Mouse (Mus musculus): ENCODE data around the gene Fcmr. TPM values are rescaled to one million over a fixed set of nuclear protein-coding genes. Genes with fewer than 3 reads are reported as not detected.

Fcmr gene
- polyA plus RNA-seq, 1 experiment from 2014 or later: 1.00 TPM

DNA sequence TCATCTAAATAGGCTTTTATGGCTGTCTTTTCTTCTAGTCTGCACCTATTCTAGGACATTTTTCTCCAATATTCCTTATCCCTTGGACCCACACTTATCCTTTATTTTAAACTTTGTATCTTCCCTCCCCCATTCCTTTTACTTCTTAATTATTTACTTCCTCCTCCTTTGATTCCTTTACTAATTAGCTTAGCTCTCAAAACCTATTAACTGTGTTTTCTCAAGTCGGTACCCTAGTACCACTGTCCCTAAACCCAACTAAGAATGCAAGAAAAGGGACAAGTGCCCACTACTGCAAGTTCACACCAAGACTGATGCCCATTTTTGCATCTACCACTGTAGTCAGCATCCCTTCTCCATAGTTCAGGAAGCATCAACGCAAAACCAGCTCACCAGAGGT lies 9.7 kb upstream of the Fcmr start:
- no peak overlapping the region for H3K27ac ChIP-seq (ENCODE audit: low read depth)
- no peaks in the 10 kb centered on the region for H3K4me1 ChIP-seq (ENCODE audit: insufficient read depth)
- H3K4me2 ChIP-seq (ENCODE audit: low read depth, low read length): no peak overlapping the region
- no peaks in the 10 kb centered on the region for H3K36me3 ChIP-seq (replicated peaks; ENCODE audit: insufficient read depth, low read length)
- H3K9ac ChIP-seq (replicated peaks): no peak overlapping the region
- no peak overlapping the region for H3K4me3 ChIP-seq (ENCODE audit: low read depth, low read length)
- no peak for ATAC-seq
- TF ChIP-seq EP300 (IDR thresholded peaks at IDR 0.05; ENCODE audit: low read depth) (no peak), CTCF (IDR thresholded peaks at IDR 0.05; ENCODE audit: low read depth) (no peak)
- H3K27me3 ChIP-seq (ENCODE audit: insufficient read depth, low read length): no peaks in the 10 kb centered on the region
- H3K9me3 ChIP-seq (ENCODE audit: low read length): no peaks in the 10 kb centered on the region
- 77% methylated on average over 2 of the region's 2 CpGs for WGBS (ENCODE audit: insufficient replicate concordance)
- no peak for DNase-seq

DNA sequence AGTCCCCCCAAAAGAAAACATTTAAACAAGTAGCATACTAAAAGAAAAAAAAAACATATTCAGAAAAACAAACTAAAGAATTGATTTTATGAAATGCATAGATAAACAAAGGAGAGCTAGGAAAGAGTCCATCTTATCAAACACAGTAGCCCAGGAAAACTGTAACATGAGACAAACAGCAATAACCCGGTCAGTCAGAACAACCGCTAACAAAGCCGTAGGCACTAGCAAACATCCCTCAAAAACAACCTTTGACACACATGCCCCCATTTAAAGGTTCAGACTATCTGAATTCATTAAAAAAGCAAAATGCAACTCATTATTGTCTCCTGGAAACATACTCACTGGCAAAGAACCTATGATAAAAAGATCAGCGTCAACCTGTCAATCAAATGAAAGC lies 8.0 kb upstream of the Fcmr start:
- 55% methylated on average over 4 of the region's 4 CpGs for WGBS (ENCODE audit: insufficient replicate concordance)
- ATAC-seq: peak; percentile 84
- Histone ChIP-seq H3K27me3 (ENCODE audit: insufficient read depth, low read length) (no peaks in the 10 kb centered on the region), H3K4me2 (ENCODE audit: low read depth, low read length) (no peak overlapping the region), H3K27ac (ENCODE audit: low read depth) (peak overlapping the region; percentile 78), H3K4me3 (ENCODE audit: low read depth, low read length) (no peak overlapping the region), H3K9ac (replicated peaks) (no peak overlapping the region), H3K4me1 (ENCODE audit: insufficient read depth) (no peaks in the 10 kb centered on the region), H3K36me3 (replicated peaks; ENCODE audit: insufficient read depth, low read length) (no peaks in the 10 kb centered on the region), H3K9me3 (ENCODE audit: low read length) (no peaks in the 10 kb centered on the region)
- TF ChIP-seq EP300 (IDR thresholded peaks at IDR 0.05; ENCODE audit: low read depth) (no peak), CTCF (IDR thresholded peaks at IDR 0.05; ENCODE audit: low read depth) (no peak)
- no peak for DNase-seq

DNA sequence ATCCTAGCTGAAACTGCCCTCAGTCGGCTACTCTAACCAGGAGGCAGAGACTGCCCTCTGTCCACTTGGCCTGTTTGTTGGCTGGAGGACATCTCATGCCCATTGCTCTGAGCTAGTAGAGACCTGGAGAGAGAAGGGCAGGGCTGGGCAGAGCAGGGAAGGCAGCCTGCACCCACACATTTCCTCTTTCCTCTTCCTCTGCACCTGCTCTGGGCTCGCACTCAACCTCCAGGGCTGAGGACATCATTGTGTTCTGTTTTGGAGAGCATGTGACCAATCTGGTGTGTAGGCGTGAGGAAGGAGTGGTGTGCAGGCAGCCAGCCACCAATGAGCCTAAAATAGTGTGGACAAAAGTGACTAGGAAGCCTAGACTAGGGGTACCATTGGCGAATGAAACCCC lies 1.2 kb upstream of the Fcmr start:
- no peak for TF ChIP-seq EP300 (IDR thresholded peaks at IDR 0.05; ENCODE audit: low read depth)
- TF ChIP-seq CTCF (IDR thresholded peaks at IDR 0.05; ENCODE audit: low read depth): no peak
- ATAC-seq (no peak), DNase-seq (no peak)
- 49% methylated on average over 4 of the region's 4 CpGs for WGBS (ENCODE audit: insufficient replicate concordance)
- Histone ChIP-seq H3K4me1 (ENCODE audit: insufficient read depth) (no peaks in the 10 kb centered on the region; the same call in 1 of the 2 replicates), H3K27ac (ENCODE audit: low read depth) (no peak overlapping the region), H3K4me3 (ENCODE audit: low read depth, low read length) (no peak overlapping the region), H3K9ac (replicated peaks) (no peak overlapping the region; the same call in 1 of the 2 replicates), H3K4me2 (ENCODE audit: low read depth, low read length) (no peak overlapping the region), H3K27me3 (ENCODE audit: insufficient read depth, low read length) (no peaks in the 10 kb centered on the region), H3K9me3 (ENCODE audit: low read length) (no peaks in the 10 kb centered on the region), H3K36me3 (replicated peaks; ENCODE audit: insufficient read depth, low read length) (no peaks in the 10 kb centered on the region)

DNA sequence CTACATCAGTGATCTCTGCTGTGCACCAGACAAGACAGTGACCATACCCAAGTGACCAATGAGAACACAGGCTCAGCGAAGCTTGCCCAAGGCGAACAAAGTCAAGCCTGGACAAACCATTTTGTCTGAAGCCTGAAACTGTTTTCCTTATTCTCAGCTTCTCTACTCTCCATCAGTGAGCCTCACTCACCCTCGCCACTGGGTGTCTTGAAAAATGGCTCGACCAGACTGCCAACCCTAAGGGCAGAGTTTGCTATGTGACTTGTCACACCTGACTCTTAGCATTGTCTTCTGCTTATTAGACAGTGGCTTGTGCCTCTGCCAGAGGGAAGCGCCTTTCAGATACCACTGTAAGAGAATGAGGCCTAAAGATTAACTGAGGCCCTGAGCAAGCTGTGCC lies 728 bp upstream of the Fcmr start:
- Histone ChIP-seq H3K9me3 (ENCODE audit: low read length) (no peaks in the 10 kb centered on the region), H3K36me3 (replicated peaks; ENCODE audit: insufficient read depth, low read length) (no peaks in the 10 kb centered on the region), H3K9ac (replicated peaks) (no peak overlapping the region), H3K4me1 (ENCODE audit: insufficient read depth) (no peaks in the 10 kb centered on the region; the same call in 1 of the 2 replicates), H3K4me2 (ENCODE audit: low read depth, low read length) (no peak overlapping the region), H3K27ac (ENCODE audit: low read depth) (no peak overlapping the region), H3K4me3 (ENCODE audit: low read depth, low read length) (no peak overlapping the region), H3K27me3 (ENCODE audit: insufficient read depth, low read length) (no peaks in the 10 kb centered on the region)
- no peak for ATAC-seq
- TF ChIP-seq CTCF (IDR thresholded peaks at IDR 0.05; ENCODE audit: low read depth) (no peak), EP300 (IDR thresholded peaks at IDR 0.05; ENCODE audit: low read depth) (no peak)
- 86% methylated on average over 5 of the region's 5 CpGs for WGBS (ENCODE audit: insufficient replicate concordance)
- DNase-seq: no peak

DNA sequence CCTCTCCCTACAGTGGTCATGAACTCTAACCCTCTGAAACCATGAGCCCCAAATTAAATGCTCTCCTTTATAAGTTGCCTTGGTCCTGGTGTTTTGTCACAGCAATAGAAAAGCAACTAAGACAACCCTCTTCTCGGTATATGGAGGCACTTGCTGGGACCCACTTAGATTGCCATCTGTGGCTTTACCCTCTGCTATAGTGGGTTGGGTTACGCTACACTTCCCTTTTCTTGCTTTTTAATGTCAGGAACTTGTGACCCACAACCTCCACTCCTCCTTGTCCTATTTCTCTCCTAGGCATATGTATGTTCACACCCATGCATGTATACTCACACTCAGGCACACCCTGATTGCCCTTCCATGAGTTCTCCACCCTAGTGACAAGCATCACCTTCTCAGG lies 7.4 kb downstream of the Fcmr start:
- Histone ChIP-seq H3K27ac (ENCODE audit: low read depth) (no peak overlapping the region), H3K4me3 (ENCODE audit: low read depth, low read length) (no peak overlapping the region), H3K27me3 (ENCODE audit: insufficient read depth, low read length) (peaks cover 5% of the 10 kb centered on the region), H3K36me3 (replicated peaks; ENCODE audit: insufficient read depth, low read length) (no peaks in the 10 kb centered on the region), H3K4me1 (ENCODE audit: insufficient read depth) (no peaks in the 10 kb centered on the region), H3K9me3 (ENCODE audit: low read length) (no peaks in the 10 kb centered on the region), H3K4me2 (ENCODE audit: low read depth, low read length) (no peak overlapping the region), H3K9ac (replicated peaks) (no peak overlapping the region)
- ATAC-seq (no peak), DNase-seq (no peak)
- TF ChIP-seq EP300 (IDR thresholded peaks at IDR 0.05; ENCODE audit: low read depth) (no peak), CTCF (IDR thresholded peaks at IDR 0.05; ENCODE audit: low read depth) (no peak)
- 39% methylated on average over 2 of the region's 2 CpGs for WGBS (ENCODE audit: insufficient replicate concordance)

DNA sequence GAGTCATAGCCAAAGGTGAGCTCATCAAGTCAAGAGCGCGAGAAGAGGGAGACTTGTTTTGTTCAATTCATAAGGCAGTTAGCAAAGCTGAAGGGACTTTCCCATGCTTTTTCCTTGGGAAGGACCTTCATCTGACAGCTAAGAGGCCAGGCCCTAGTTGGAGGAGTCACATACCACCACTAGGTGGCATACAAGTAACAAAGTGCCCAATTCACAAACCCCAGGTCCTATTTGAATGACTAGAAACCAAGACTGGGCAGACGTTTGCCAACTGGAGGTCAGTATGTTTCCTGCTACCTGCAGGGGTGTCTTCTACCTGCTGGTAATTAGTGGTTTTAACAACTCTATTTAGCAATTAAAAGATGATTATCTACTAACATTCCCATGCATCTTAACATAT lies 9.7 kb downstream of the Fcmr start:
- 38% methylated on average over 3 of the region's 3 CpGs for WGBS (ENCODE audit: insufficient replicate concordance)
- Histone ChIP-seq H3K9ac (replicated peaks) (no peak overlapping the region), H3K9me3 (ENCODE audit: low read length) (no peaks in the 10 kb centered on the region), H3K27me3 (ENCODE audit: insufficient read depth, low read length) (peaks cover 21% of the 10 kb centered on the region), H3K4me3 (ENCODE audit: low read depth, low read length) (no peak overlapping the region), H3K27ac (ENCODE audit: low read depth) (no peak overlapping the region), H3K36me3 (replicated peaks; ENCODE audit: insufficient read depth, low read length) (no peaks in the 10 kb centered on the region), H3K4me2 (ENCODE audit: low read depth, low read length) (no peak overlapping the region), H3K4me1 (ENCODE audit: insufficient read depth) (no peaks in the 10 kb centered on the region)
- DNase-seq (no peak), ATAC-seq (no peak)
- peak; percentile 73 for TF ChIP-seq CTCF (IDR thresholded peaks at IDR 0.05; ENCODE audit: low read depth)
- no peak for TF ChIP-seq EP300 (IDR thresholded peaks at IDR 0.05; ENCODE audit: low read depth)

DNA sequence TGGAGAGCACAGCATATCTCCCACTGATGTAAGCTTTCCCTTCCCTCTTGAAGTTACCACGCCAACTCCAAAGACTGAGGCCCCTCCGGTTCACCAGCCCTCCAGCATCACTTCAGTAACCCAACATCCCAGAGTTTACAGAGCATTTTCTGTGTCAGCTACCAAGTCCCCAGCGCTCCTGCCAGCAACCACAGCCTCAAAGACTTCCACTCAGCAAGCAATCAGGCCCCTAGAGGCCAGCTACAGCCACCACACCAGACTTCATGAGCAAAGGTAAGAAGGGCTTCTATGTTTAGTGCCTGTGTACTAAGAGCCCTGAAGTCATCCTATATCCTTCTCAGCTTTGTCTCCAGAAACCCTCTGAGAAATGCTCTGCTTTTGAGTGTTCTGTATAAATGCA lies 10.4 kb downstream of the Fcmr start:
- Histone ChIP-seq H3K36me3 (replicated peaks; ENCODE audit: insufficient read depth, low read length) (no peaks in the 10 kb centered on the region), H3K9me3 (ENCODE audit: low read length) (no peaks in the 10 kb centered on the region), H3K9ac (replicated peaks) (no peak overlapping the region), H3K4me2 (ENCODE audit: low read depth, low read length) (no peak overlapping the region), H3K27ac (ENCODE audit: low read depth) (no peak overlapping the region), H3K4me1 (ENCODE audit: insufficient read depth) (no peaks in the 10 kb centered on the region), H3K27me3 (ENCODE audit: insufficient read depth, low read length) (peaks cover 28% of the 10 kb centered on the region), H3K4me3 (ENCODE audit: low read depth, low read length) (no peak overlapping the region)
- WGBS (ENCODE audit: insufficient replicate concordance): 69% methylated on average over 3 of the region's 3 CpGs
- ATAC-seq (no peak), DNase-seq (no peak)
- TF ChIP-seq EP300 (IDR thresholded peaks at IDR 0.05; ENCODE audit: low read depth) (no peak), CTCF (IDR thresholded peaks at IDR 0.05; ENCODE audit: low read depth) (no peak)
